Mouse (Mus musculus) intestine, embryonic 16.5 days (tissue): ENCODE results near the gene Galnt16. TPM values are rescaled to one million over a fixed set of nuclear protein-coding genes. Genes with fewer than 3 reads are reported as not detected.

ENCODE experiments used
- ATAC-seq: fragments of 200-750 bp; cut with Nextera tagmentation; 2 replicates; pipeline ENCODE4 v1.8.0; 2017; ENCODE audit warnings: moderate TSS enrichment, moderate library complexity
- H3K27ac ChIP-seq: fragments of 300-500 bp; sonication (generic); 2 replicates; pipeline ENCODE4 v1.5.1; 2014; ENCODE audit warnings: mild to moderate bottlenecking, low read length
- H3K27me3 ChIP-seq: fragments of 300-500 bp; sonication (generic); replicated peaks from 2 replicates; pipeline ENCODE4 v1.6.1; 2014; ENCODE audit warnings: low read length, control low read depth, mixed read lengths; ENCODE audit not compliant: control insufficient read depth, insufficient read depth
- H3K36me3 ChIP-seq: fragments of 300-500 bp; sonication (generic); 2 replicates; pipeline ENCODE4 v1.6.1; 2014; ENCODE audit warnings: low read length, control low read depth; ENCODE audit not compliant: control insufficient read depth, insufficient read depth
- H3K4me1 ChIP-seq: fragments of 300-500 bp; sonication (generic); 2 replicates; pipeline ENCODE4 v1.6.1; 2014; ENCODE audit warnings: low read length, control low read depth, mixed read lengths; ENCODE audit not compliant: control insufficient read depth, insufficient read depth
- H3K4me2 ChIP-seq: fragments of 300-500 bp; sonication (generic); 2 replicates; pipeline ENCODE4 v1.6.1; 2014; ENCODE audit warnings: low read depth, low read length, control low read depth
- H3K4me3 ChIP-seq: fragments of 300-500 bp; sonication (generic); 2 replicates; pipeline ENCODE4 v1.5.1; 2014; ENCODE audit warnings: mild to moderate bottlenecking, low read length
- H3K9ac ChIP-seq: fragments of 300-500 bp; sonication (generic); 2 replicates; pipeline ENCODE4 v1.6.1; 2014; ENCODE audit warnings: low read depth, low read length
- H3K9me3 ChIP-seq: fragments of 300-500 bp; sonication (generic); 2 replicates; pipeline ENCODE4 v1.6.1; 2016; ENCODE audit warnings: low read length, control low read depth; ENCODE audit not compliant: control insufficient read depth
- WGBS: fragments of 180-500 bp; shearing (Covaris S2); extraction: QIAGEN DNeasy Blood & Tissue Kit; methylation state at CpG from one replicate; pipeline ENCODE4 v1.1.7; 2014; 5-methylcytosine and 5-hydroxymethylcytosine counted together
- polyA plus RNA-seq: library from polyadenylated mRNA; unstranded; fragments of >200 nt; fragmentation: Nextera tagmentation; extraction: Ambion mirVana; gene quantifications from 2 replicates; pipeline ENCODE4 v1.2.1, GENCODE M21; 2015

The Galnt16 gene
- polyA plus RNA-seq, 1 experiment from 2014 or later: 8.1 TPM

DNA sequence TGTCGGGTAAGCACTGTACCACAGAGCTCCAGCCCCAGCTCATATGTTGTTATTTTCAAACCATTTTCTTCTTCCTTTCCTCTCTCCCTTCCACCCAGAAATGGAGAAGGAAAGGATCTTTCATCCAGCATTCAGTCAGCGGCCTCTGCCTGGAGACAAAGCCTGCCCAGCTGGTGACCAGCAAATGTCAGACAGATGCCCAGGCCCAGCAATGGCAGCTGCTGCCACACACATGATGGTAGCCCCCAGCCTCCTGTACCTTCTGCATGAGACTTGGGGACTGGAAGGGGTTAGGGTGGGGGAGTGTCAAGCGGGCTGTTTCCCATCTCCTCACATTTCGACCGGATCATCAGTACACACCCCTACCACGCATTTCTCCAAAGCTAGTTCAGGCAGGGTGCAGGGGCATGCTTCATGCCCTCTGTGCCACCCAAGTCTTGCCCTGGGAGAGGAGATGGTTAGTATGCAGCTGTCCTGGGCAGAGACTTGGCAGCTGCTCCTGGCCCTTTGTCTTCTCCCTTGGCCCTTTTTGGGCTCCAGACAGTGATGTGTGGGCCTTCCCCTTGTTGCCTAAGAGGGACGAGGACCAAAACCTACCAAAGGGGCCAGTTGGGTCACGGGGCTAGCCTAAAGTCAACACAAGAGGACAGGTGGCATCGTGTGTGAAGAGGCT is 83.7 kb downstream of the Galnt16 start:
- no peak overlapping the region for H3K4me3 ChIP-seq
- peaks cover 11% of the 10 kb centered on the region; the same call in 1 of the 2 replicates for H3K4me1 ChIP-seq
- H3K36me3 ChIP-seq: no peaks in the 10 kb centered on the region
- no peak overlapping the region for H3K27ac ChIP-seq
- no peak overlapping the region for H3K9ac ChIP-seq
- no peaks in the 10 kb centered on the region for H3K27me3 ChIP-seq
- H3K4me2 ChIP-seq: no peak overlapping the region
- no peaks in the 10 kb centered on the region for H3K9me3 ChIP-seq
- no peak for ATAC-seq
- 86% methylated on average over 9 of the region's 9 CpGs for WGBS

DNA sequence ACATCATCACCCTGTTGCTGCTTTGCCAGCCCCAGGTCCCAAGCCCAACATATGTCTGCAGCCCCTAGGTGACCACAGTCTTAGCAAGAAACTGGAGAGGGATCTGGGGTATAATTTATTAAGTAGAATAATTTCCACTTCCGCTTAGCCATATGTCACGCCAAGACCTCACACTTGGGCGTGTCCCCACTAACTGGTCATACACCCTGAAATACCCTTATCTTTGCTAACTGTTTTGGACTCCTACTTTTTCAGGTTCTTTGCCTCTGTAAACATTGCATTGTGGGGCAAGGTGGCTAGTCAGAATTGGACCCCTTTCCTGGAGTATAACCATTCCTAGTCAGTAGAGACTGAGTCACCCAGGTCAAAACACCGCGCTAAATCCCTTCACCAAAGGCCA is 84.4 kb downstream of the Galnt16 start:
- Histone ChIP-seq H3K4me3 (no peak overlapping the region), H3K36me3 (no peaks in the 10 kb centered on the region), H3K9ac (no peak overlapping the region), H3K4me1 (peaks cover 11% of the 10 kb centered on the region; the same call in 1 of the 2 replicates), H3K9me3 (no peaks in the 10 kb centered on the region), H3K27me3 (no peaks in the 10 kb centered on the region), H3K27ac (no peak overlapping the region), H3K4me2 (no peak overlapping the region)
- 93% methylated on average over 5 of the region's 5 CpGs for WGBS
- no peak for ATAC-seq

DNA sequence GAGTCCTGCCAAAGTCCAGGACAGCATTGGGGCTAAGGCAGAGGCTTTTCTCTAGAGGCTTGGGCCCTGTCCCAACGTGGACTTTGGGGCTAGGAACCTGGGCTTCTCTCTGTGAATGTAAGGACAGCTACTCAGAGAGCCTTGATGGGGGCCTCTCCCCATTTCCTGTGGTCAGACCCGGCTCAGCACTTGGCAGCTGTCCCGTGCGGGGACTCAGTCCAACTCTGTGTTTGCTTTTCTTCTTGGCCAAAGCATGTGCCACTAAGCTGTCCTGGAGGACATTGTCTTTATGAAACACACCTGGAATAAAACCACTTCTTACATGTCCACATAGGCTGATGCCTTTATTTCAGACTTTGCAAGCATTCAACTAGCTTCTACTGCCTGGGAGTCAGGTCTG is 85.5 kb downstream of the Galnt16 start:
- H3K36me3 ChIP-seq: no peaks in the 10 kb centered on the region
- peaks cover 9% of the 10 kb centered on the region; the same call in 1 of the 2 replicates for H3K4me1 ChIP-seq
- 0 out of 2 replicates have a peak overlapping the region, but pooled peaks have one; percentile 21 for H3K27ac ChIP-seq
- WGBS: 14% methylated on average over 4 of the region's 4 CpGs
- no peak overlapping the region for H3K4me3 ChIP-seq
- H3K27me3 ChIP-seq: no peaks in the 10 kb centered on the region
- no peak overlapping the region for H3K4me2 ChIP-seq
- H3K9ac ChIP-seq: no peak overlapping the region
- peak; percentile 46; the same call in 1 of the 2 replicates for ATAC-seq
- no peaks in the 10 kb centered on the region for H3K9me3 ChIP-seq

DNA sequence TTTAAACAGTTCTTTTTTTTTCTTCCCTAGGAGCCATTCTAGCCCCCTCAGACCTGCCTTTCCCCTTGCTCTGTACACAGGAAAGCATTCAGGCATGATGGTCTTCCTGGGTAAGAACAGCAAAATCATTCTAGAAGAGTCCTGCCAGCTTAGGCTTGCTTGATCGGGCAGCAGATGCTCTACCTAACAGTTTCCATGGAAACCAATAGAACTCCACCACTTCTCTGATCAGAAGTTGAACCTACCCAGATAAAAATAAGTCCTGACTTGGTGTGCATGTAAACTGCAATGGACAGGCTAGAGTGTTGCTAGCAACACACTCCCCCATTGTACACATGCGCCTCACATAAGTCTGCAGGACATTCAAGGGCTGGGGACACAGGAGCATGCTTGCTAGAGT is 86.1 kb downstream of the Galnt16 start:
- WGBS: 84% methylated on average over 2 of the region's 2 CpGs

DNA sequence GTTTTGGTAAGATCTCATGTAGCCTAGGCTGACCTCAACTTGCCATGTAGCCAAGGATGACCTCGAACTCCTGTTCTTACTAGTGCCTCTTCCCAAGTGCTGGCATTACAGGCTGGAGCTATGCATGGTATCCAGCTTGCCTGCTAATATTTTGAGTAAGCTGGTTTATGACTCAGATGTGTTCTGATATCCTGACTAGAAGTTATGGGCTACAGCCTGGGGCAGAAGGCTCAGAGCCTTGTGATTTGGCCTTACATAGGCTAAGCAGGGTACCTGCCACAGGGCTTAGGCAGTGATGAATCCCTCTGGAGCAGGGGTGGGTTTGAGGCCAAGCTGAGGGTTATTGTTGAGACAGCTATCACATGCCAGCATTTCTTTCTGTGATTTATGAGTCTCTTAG is 90.5 kb downstream of the Galnt16 start:
- 83% methylated on average over 1 of the region's 1 CpGs for WGBS
- Histone ChIP-seq H3K36me3 (no peaks in the 10 kb centered on the region), H3K9me3 (no peaks in the 10 kb centered on the region), H3K27ac (no peak overlapping the region), H3K4me3 (no peak overlapping the region), H3K4me2 (no peak overlapping the region), H3K4me1 (0 out of 2 replicates have a peak, but pooled peaks cover 4% of the 10 kb centered on the region), H3K27me3 (no peaks in the 10 kb centered on the region), H3K9ac (no peak overlapping the region)
- ATAC-seq: no peak

More for the DNA sequence above, 86.1 kb downstream of the Galnt16 start:
- Histone ChIP-seq H3K36me3 (no peaks in the 10 kb centered on the region), H3K4me3 (no peak overlapping the region), H3K4me2 (no peak overlapping the region), H3K9me3 (no peaks in the 10 kb centered on the region), H3K9ac (no peak overlapping the region), H3K27me3 (no peaks in the 10 kb centered on the region), H3K27ac (no peak overlapping the region), H3K4me1 (0 out of 2 replicates have a peak, but pooled peaks cover 4% of the 10 kb centered on the region)
- no peak for ATAC-seq

DNA sequence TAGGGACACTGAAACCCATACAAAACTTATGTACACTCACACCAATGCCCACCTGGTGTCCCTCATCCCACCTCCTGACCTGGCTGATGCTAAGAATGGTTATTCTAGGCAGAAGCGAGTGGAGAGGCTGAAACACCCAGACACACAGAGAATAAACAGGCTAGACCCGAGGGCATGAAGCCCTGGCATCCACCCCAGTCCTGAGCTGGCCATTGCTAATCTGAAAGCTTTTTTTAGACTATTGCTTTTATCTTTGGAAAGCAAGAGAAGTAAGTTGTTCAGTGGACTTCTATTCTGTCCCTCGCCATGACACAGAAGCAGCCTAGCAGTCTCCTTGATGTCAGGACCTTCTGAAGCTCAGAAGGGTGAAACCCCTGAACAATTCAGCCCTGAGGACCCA is 91.9 kb downstream of the Galnt16 start:
- Histone ChIP-seq H3K4me1 (no peaks in the 10 kb centered on the region), H3K9ac (no peak overlapping the region), H3K9me3 (no peaks in the 10 kb centered on the region), H3K27me3 (no peaks in the 10 kb centered on the region), H3K36me3 (no peaks in the 10 kb centered on the region), H3K4me2 (no peak overlapping the region), H3K4me3 (no peak overlapping the region), H3K27ac (no peak overlapping the region)
- ATAC-seq: no peak
- 75% methylated on average over 3 of the region's 3 CpGs for WGBS

DNA sequence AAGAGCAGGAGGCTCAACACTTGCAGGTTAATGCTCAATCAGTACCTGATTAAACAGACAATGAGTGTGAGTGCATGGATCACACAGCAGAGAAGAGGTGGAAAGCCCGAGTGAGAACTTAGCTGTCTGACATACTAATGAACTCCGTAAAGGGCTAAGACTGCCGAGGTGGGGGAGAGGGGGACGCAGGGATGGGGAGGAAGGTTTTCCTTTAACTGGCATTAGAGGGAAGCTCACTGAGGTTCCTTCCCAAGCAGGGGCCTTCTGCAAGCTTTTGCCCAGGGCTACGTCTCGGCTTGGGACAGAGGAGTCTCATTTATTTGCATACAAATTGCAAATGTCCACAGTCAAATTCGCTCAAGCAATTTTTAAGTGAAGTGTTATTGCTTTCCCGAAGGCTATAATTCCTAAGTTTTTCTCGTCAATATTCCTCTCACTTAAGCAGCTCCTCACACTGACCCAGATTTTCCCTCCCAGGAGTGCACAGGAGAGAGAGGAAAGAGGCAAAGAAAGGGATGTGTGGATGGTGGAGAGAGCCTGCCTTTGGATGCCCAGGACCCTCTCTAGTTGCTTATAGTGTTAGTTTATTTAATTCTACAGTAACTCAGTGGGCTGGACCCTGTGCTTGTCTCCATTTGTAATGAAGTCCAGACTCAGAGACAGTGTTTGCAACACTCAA is 94.2 kb downstream of the Galnt16 start:
- 61% methylated on average over 9 of the region's 9 CpGs for WGBS
- Histone ChIP-seq H3K27me3 (no peaks in the 10 kb centered on the region), H3K36me3 (no peaks in the 10 kb centered on the region), H3K9ac (no peak overlapping the region), H3K27ac (no peak overlapping the region), H3K4me3 (no peak overlapping the region), H3K4me1 (no peaks in the 10 kb centered on the region), H3K9me3 (no peaks in the 10 kb centered on the region), H3K4me2 (no peak overlapping the region)
- ATAC-seq: no peak

DNA sequence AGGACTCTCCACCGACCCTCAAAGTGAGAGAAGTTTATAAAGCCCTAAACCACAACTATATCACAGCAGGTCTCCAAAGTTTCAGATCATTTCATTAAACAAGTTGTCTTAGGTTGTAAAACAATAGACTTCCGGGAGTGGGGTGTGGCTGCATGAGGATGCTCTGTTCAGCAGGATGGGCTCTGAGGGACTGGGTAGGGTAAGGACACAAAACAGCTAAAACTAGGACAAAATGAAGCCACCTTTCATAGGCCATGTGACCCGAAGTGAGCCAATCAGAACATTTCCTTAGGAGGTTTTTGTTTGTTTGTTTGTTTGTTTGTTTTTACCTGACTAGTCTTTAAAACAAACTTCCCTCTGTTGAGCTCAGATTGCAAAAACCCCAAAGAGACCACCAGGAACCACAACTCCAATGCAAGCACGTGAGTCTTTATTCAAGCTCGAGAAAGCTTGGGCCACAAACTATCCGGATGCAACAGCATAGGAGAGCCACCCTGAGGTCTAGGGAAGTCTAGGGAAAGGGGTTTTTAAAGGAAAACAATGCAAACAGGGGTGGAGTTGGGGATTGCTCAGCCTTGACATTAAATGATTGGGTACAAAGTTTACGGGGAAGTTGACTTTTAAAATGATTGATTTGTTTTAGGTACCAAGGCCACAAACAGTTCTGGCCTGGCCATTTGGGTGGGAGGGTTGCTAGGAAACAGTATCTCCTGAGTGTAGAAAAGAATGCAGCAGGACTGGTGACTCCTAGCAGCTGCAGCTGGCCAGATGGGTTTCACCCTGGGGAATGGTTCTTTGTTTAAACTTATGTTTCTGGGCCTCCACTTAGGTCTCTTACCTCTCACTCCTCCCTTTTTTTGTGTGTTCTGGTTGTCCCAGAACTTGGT is 97.5 kb downstream of the Galnt16 start:
- no peak overlapping the region for H3K4me3 ChIP-seq
- no peaks in the 10 kb centered on the region for H3K27me3 ChIP-seq
- H3K9ac ChIP-seq: no peak overlapping the region
- no peaks in the 10 kb centered on the region for H3K36me3 ChIP-seq
- H3K27ac ChIP-seq: no peak overlapping the region
- WGBS: 37% methylated on average over 7 of the region's 7 CpGs
- peak; percentile 62 for ATAC-seq
- H3K4me1 ChIP-seq: no peaks in the 10 kb centered on the region
- H3K9me3 ChIP-seq: no peaks in the 10 kb centered on the region
- H3K4me2 ChIP-seq: no peak overlapping the region

DNA sequence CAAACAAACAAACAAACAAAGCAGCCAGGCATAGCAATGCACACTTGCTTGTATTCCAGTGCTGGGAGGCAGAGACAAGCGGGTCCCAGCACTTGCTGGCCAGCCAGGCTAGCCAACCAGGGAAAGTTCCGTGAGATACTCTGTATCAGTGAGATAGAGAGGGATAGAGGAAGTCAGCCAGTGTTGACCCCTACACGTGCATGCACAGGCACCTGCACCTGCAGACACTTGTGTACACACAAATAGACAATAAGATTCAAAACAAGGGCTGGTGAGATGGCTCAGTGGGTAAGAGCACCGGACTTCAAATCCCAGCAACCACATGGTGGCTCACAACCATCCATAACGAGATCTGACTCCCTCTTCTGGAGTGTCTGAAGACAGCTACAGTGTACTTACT is 102.4 kb downstream of the Galnt16 start:
- Histone ChIP-seq H3K4me1 (no peaks in the 10 kb centered on the region), H3K4me3 (no peak overlapping the region), H3K9me3 (no peaks in the 10 kb centered on the region), H3K36me3 (no peaks in the 10 kb centered on the region), H3K4me2 (no peak overlapping the region), H3K27me3 (no peaks in the 10 kb centered on the region), H3K27ac (no peak overlapping the region), H3K9ac (no peak overlapping the region)
- WGBS: 77% methylated on average over 5 of the region's 5 CpGs
- ATAC-seq: no peak
